In genomic region chr14:49172582-49172988, GRCm38 (mm10) we compare ENCODE assay signal across 8 mouse cellular contexts. TPM values are rescaled to one million over a fixed set of nuclear protein-coding genes. Genes with fewer than 3 reads are reported as not detected.
DNase-seq lines count a peak whose midpoint lies in the region; ATAC-seq lines count a peak whose summit lies in the region.

No protein-coding gene starts in this region.

- no peaks in the 10 kb centered on the region for H3K9me3 ChIP-seq in intestine, embryonic 14.5 days (ENCODE audit: control insufficient read depth, low read length)

- peak overlapping the region; percentile 74 for H3K27ac ChIP-seq in intestine, embryonic 14.5 days (ENCODE audit: low read depth)

- WGBS in intestine, embryonic 14.5 days, result under 1% methylated on average over 41 of the region's 46 CpGs

- peak overlapping the region; percentile 94 for H3K4me2 ChIP-seq in intestine, embryonic 14.5 days (ENCODE audit: low read length)

- H3K4me1 ChIP-seq in intestine, embryonic 14.5 days (replicated peaks; ENCODE audit: control insufficient read depth, insufficient read depth, low read length), result peaks cover 17% of the 10 kb centered on the region

- ATAC-seq in activated CD4-positive, CD25-positive, alpha-beta regulatory T cell, adult 4 months, result peak; percentile 53
- peak; percentile 81 for ATAC-seq in intestine, embryonic 14.5 days (replicated peaks; ENCODE audit: low FRiP score, low TSS enrichment, low read depth)
- ATAC-seq in megakaryocyte-erythroid progenitor cell, adult 5-6 weeks (replicated peaks; ENCODE audit: low FRiP score, low TSS enrichment, poor library complexity, severe bottlenecking), result peak; percentile 48

- peak overlapping the region; percentile 83 for H3K9ac ChIP-seq in intestine, embryonic 14.5 days (ENCODE audit: low read length)

- intact Hi-C loops in left cerebral cortex, postnatal 4 days (cut with DNase I), result loop anchor here (10.0 kb wide), 1 partner anchor 148 kb away; no protein-coding TSS in a partner anchor

- no peaks in the 10 kb centered on the region for H3K27me3 ChIP-seq in intestine, embryonic 14.5 days (replicated peaks; ENCODE audit: control insufficient read depth, insufficient read depth, low read length)

- H3K4me3 ChIP-seq in intestine, embryonic 14.5 days (ENCODE audit: low read depth, low read length), result peak overlapping the region; percentile 79

- peak; percentile 73 to 77 for DNase-seq in cerebellum, postnatal 10 days
- peak; percentile 36 to 42 for DNase-seq in frontal cortex, postnatal 25 days (ENCODE audit: low spot score in 2 of 2)
- DNase-seq in intestine, embryonic 14.5 days (ENCODE audit: low spot score), result no peak
- peak; percentile 53 for DNase-seq in left cerebral cortex, postnatal 4 days
- DNase-seq in right cerebral cortex, postnatal 25 days, result peak; percentile 72
- no peak for DNase-seq in c-Kit-positive CD71-positive TER-119-positive erythroid progenitor cells, embryonic 14.5 days (ENCODE audit: low spot score)

- H3K36me3 ChIP-seq in intestine, embryonic 14.5 days (ENCODE audit: control insufficient read depth, insufficient read depth, low read length), result peaks cover 18% of the 10 kb centered on the region; the same call in 1 of the 2 replicates

RNA-seq across cellular contexts. Expression of gene Naa30, which starts 0.6 kb away (rescaled TPM):
- 1 to 10 TPM; 6.7 to 9.4 TPM for polyA plus RNA-seq in activated CD4-positive, CD25-positive, alpha-beta regulatory T cell, adult 4 months (2017; shearing (Covaris generic))
- polyA plus RNA-seq in intestine, embryonic 14.5 days (2014; fragmentation: Nextera tagmentation; extraction: Ambion mirVana), result 11.5 and 13.2 TPM in 2 replicates
- total RNA-seq in left cerebral cortex, postnatal 4 days (2021), result 10 to 100 TPM; 43.2 to 50.3 TPM
- total RNA-seq in megakaryocyte-erythroid progenitor cell, adult 5-6 weeks (2014; fragmentation: Nextera tagmentation), result 20.3 and 28.6 TPM in 2 replicates
- total RNA-seq in megakaryocyte-erythroid progenitor cell, adult 5-6 weeks (2017), result 28.0 and 47.2 TPM in 2 replicates

Comparison
In these comparisons a context has a peak if more than half of its experiments do, and no peak if none do; other contexts are left out.
1. DNase-seq: peak in cerebellum, postnatal 10 days (2 of 2), frontal cortex, postnatal 25 days (2 of 2), left cerebral cortex, postnatal 4 days (single experiment) and right cerebral cortex, postnatal 25 days (single experiment); none in intestine, embryonic 14.5 days (single experiment) and c-Kit-positive CD71-positive TER-119-positive erythroid progenitor cells, embryonic 14.5 days (single experiment).
2. Peak in every context shown above with its lines, with median percentiles within 50 percentile points of each other: ATAC-seq.